Mouse (Mus musculus) left cerebral cortex, adult 8-10 months (tissue): Measurements from ENCODE around the gene Tgfb1. TPM values are rescaled to one million over a fixed set of nuclear protein-coding genes. Genes with fewer than 3 reads are reported as not detected.
A peak's percentile ranks its signal among the peaks of the same experiment; 100 is the strongest.
"Not testable (repeated sequence)": the region's sequence is repeated elsewhere in the genome, so short reads cannot be mapped to it uniquely, and the experiment has no call there.

Source experiments
- DNase-seq, 2 experiments: peaks; one replicate each; pipeline ENCODE4 v3.0.0; 2022; ENCODE audit warnings: low spot score in 2 of 2
- total RNA-seq, 4 experiments: library from RNA; stranded (reverse); gene quantifications; 2 replicates each; pipeline ENCODE4 v1.2.4; 2022

Tgfb1 gene
- total RNA-seq, 4 experiments from 2014 or later = 6.1 to 19.9 (median 11.1) TPM

- DNase-seq = peak in 1 of 2 experiments; percentile 77
These were observed 19.0 kb downstream of the Tgfb1 start for GRCm38 (mm10) chr7:25705801-25706251.

GRCm38 (mm10) chr7:25706578-25707170 is 19.9 kb downstream of the Tgfb1 start:
- DNase-seq = no peak

- DNase-seq = no peak
These were observed 20.9 kb downstream of the Tgfb1 start for GRCm38 (mm10) chr7:25707581-25708292.

- DNase-seq = no peak
These were observed 23.2 kb downstream of the Tgfb1 start for GRCm38 (mm10) chr7:25709961-25710360.

- DNase-seq = peak in 1 of 2 experiments; percentile 76
These were observed 23.8 kb downstream of the Tgfb1 start for GRCm38 (mm10) chr7:25710519-25711130.

GRCm38 (mm10) chr7:25711165-25711564 is 24.4 kb downstream of the Tgfb1 start:
- DNase-seq = no peak

- DNase-seq = peak in 1 of 2 experiments; percentile 60
These were observed 25.0 kb downstream of the Tgfb1 start for GRCm38 (mm10) chr7:25711731-25712197.

GRCm38 (mm10) chr7:25712801-25713200 is 26.0 kb downstream of the Tgfb1 start:
- DNase-seq = no peak

- no peak for DNase-seq
These were observed 27.8 kb downstream of the Tgfb1 start for GRCm38 (mm10) chr7:25714581-25714980.

GRCm38 (mm10) chr7:25715731-25716271 is 29.0 kb downstream of the Tgfb1 start:
- no peak for DNase-seq

- DNase-seq = no peak
These were observed 30.7 kb downstream of the Tgfb1 start for GRCm38 (mm10) chr7:25717478-25717877.

GRCm38 (mm10) chr7:25718788-25719417 is 32.1 kb downstream of the Tgfb1 start, which contains the start of gene Ccdc97:
Gene Ccdc97, minus strand, starts transcription at chr7:25719088.
- DNase-seq = peak; percentile 89 to 94

GRCm38 (mm10) chr7:25719761-25720610 is 33.2 kb downstream of the Tgfb1 start:
- peak in 1 of 2 experiments; percentile 84 for DNase-seq

- no peak for DNase-seq
These were observed 34.0 kb downstream of the Tgfb1 start for GRCm38 (mm10) chr7:25720760-25721159.

- DNase-seq = not testable (repeated sequence)
These were observed 35.0 kb downstream of the Tgfb1 start for GRCm38 (mm10) chr7:25721776-25722175.

- no peak for DNase-seq
These were observed 39.1 kb downstream of the Tgfb1 start for GRCm38 (mm10) chr7:25725886-25726285.

GRCm38 (mm10) chr7:25727800-25728199 is 41.0 kb downstream of the Tgfb1 start:
- no peak for DNase-seq

- DNase-seq = no peak
These were observed 42.6 kb downstream of the Tgfb1 start for GRCm38 (mm10) chr7:25729396-25729795.

GRCm38 (mm10) chr7:25729862-25730261 is 43.1 kb downstream of the Tgfb1 start:
- DNase-seq = no peak

GRCm38 (mm10) chr7:25731294-25732055 is 44.7 kb downstream of the Tgfb1 start:
- DNase-seq = no peak
